Mouse (Mus musculus) erythroblast, embryonic 14.5 days (primary cell): Measurements from ENCODE around the gene Spag17.

Experiments
- GATA1 ChIP-seq: IDR thresholded peaks from 2 replicates; pipeline ENCODE4 v1.6.1; 2012; ENCODE audit warnings: low read length, inconsistent platforms, mixed read lengths
- TAL1 ChIP-seq: IDR thresholded peaks from 3 replicates; pipeline ENCODE4 v1.6.1; 2012; ENCODE audit warnings: low read length, inconsistent platforms, mixed read lengths

DNA sequence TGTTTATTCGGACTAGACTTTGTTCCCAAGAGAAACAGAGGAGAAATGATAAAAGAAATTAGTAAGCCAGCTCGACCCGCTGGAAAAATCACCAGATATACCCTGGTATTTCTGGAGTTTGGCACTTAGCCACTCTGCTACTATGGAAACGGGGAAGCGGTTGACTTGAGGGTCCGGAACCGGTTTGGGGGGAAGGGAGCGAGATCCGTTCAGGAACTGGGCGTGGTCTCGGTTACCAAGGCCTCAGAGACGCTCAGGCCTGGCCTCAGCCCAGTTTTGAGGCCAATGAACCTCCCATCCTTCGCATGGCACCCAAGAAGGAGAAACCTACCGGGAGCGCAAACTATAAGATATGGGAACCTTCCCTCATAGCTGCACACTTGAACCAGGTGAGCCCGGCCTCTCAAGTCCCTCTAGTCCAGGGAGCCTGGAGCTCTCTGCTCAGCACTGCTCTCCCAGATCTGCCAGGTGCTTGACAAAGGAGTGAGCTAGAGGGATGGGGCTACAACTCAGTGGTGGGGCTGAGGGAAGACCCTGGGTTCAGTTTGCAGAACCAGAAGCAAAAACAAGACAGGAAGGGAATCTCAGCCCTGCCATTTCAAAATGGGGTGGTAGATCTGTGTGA, at the start of gene Spag17:
- TF ChIP-seq GATA1 = no peak
- no peak for TF ChIP-seq TAL1
